Mouse (Mus musculus): ENCODE results near the gene Dxo.
"Not testable (repeated sequence)": the region's sequence is repeated elsewhere in the genome, so short reads cannot be mapped to it uniquely, and the experiment has no call there.

The Dxo gene

GRCm38 (mm10) chr17:34804871-34805562, 31.8 kb upstream of the Dxo start:
- TF ChIP-seq CTCF (conservative IDR thresholded peaks at IDR 0.05; ENCODE audit: low read length) (peak; percentile 63), NANOG (IDR thresholded peaks at IDR 0.05; ENCODE audit: borderline replicate concordance, low read length) (no peak)
- Histone ChIP-seq H3K27me3 (ENCODE audit: insufficient read depth, low read length) (peaks cover 12% of the 10 kb centered on the region; the same call in 1 of the 2 replicates), H3K36me3 (ENCODE audit: insufficient read depth, low read length) (no peaks in the 10 kb centered on the region), H3K4me3 (replicated peaks; ENCODE audit: low read length) (no peak overlapping the region), H3K9me3 (ENCODE audit: low read length) (peaks cover 7% of the 10 kb centered on the region), H3K4me1 (replicated peaks; ENCODE audit: low read depth, low read length) (no peaks in the 10 kb centered on the region)

- no peak for TF ChIP-seq NANOG (IDR thresholded peaks at IDR 0.05; ENCODE audit: borderline replicate concordance, low read length)
- TF ChIP-seq POU5F1 (IDR thresholded peaks at IDR 0.05; ENCODE audit: borderline replicate concordance, low read length): no peak
- no peak for TF ChIP-seq CTCF (conservative IDR thresholded peaks at IDR 0.05; ENCODE audit: low read length)
These were observed 29.6 kb upstream of the Dxo start for GRCm38 (mm10) chr17:34807176-34807575.

GRCm38 (mm10) chr17:34808599-34809205, 28.1 kb upstream of the Dxo start:
- H3K9me3 ChIP-seq (ENCODE audit: low read length): peaks cover 7% of the 10 kb centered on the region
- no peaks in the 10 kb centered on the region for H3K36me3 ChIP-seq (ENCODE audit: insufficient read depth, low read length)
- H3K27me3 ChIP-seq (ENCODE audit: insufficient read depth, low read length): 0 out of 2 replicates have a peak, but pooled peaks cover 5% of the 10 kb centered on the region
- H3K4me1 ChIP-seq (replicated peaks; ENCODE audit: low read depth, low read length): peaks cover 11% of the 10 kb centered on the region
- TF ChIP-seq CTCF (conservative IDR thresholded peaks at IDR 0.05; ENCODE audit: low read length): no peak
- no peak for TF ChIP-seq NANOG (IDR thresholded peaks at IDR 0.05; ENCODE audit: borderline replicate concordance, low read length)
- no peak for TF ChIP-seq POU5F1 (IDR thresholded peaks at IDR 0.05; ENCODE audit: borderline replicate concordance, low read length)
- H3K4me3 ChIP-seq (replicated peaks; ENCODE audit: low read length): no peak overlapping the region

More at GRCm38 (mm10) chr17:34807176-34807575, 29.6 kb upstream of the Dxo start:
- Histone ChIP-seq H3K4me1 (replicated peaks; ENCODE audit: low read depth, low read length) (peaks cover 8% of the 10 kb centered on the region), H3K9me3 (ENCODE audit: low read length) (peaks cover 7% of the 10 kb centered on the region), H3K27me3 (ENCODE audit: insufficient read depth, low read length) (0 out of 2 replicates have a peak, but pooled peaks cover 7% of the 10 kb centered on the region), H3K4me3 (replicated peaks; ENCODE audit: low read length) (no peak overlapping the region), H3K36me3 (ENCODE audit: insufficient read depth, low read length) (no peaks in the 10 kb centered on the region)

- H3K36me3 ChIP-seq (ENCODE audit: insufficient read depth, low read length); H3K9me3 ChIP-seq (ENCODE audit: low read length); H3K4me3 ChIP-seq (replicated peaks; ENCODE audit: low read length); H3K27me3 ChIP-seq (ENCODE audit: insufficient read depth, low read length): not testable (repeated sequence)
- H3K4me1 ChIP-seq (replicated peaks; ENCODE audit: low read depth, low read length): peaks cover 11% of the 10 kb centered on the region
These were observed 26.4 kb upstream of the Dxo start for GRCm38 (mm10) chr17:34810411-34810810.

- H3K4me1 ChIP-seq (replicated peaks; ENCODE audit: low read depth, low read length): peaks cover 11% of the 10 kb centered on the region
- H3K4me3 ChIP-seq (replicated peaks; ENCODE audit: low read length); H3K36me3 ChIP-seq (ENCODE audit: insufficient read depth, low read length); H3K27me3 ChIP-seq (ENCODE audit: insufficient read depth, low read length); H3K9me3 ChIP-seq (ENCODE audit: low read length): not testable (repeated sequence)
These were observed 26.0 kb upstream of the Dxo start for GRCm38 (mm10) chr17:34810811-34811210.

- Histone ChIP-seq H3K9me3 (ENCODE audit: low read length) (no peaks in the 10 kb centered on the region), H3K27me3 (ENCODE audit: insufficient read depth, low read length) (0 out of 2 replicates have a peak, but pooled peaks cover 5% of the 10 kb centered on the region), H3K36me3 (ENCODE audit: insufficient read depth, low read length) (no peaks in the 10 kb centered on the region), H3K4me3 (replicated peaks; ENCODE audit: low read length) (no peak overlapping the region), H3K4me1 (replicated peaks; ENCODE audit: low read depth, low read length) (peaks cover 11% of the 10 kb centered on the region)
- TF ChIP-seq POU5F1 (IDR thresholded peaks at IDR 0.05; ENCODE audit: borderline replicate concordance, low read length) (no peak), CTCF (conservative IDR thresholded peaks at IDR 0.05; ENCODE audit: low read length) (no peak), NANOG (IDR thresholded peaks at IDR 0.05; ENCODE audit: borderline replicate concordance, low read length) (no peak)
These were observed 25.5 kb upstream of the Dxo start for GRCm38 (mm10) chr17:34811275-34811674.

- peak; percentile 83 for TF ChIP-seq CTCF (conservative IDR thresholded peaks at IDR 0.05; ENCODE audit: low read length)
- H3K27me3 ChIP-seq (ENCODE audit: insufficient read depth, low read length); H3K9me3 ChIP-seq (ENCODE audit: low read length); H3K4me3 ChIP-seq (replicated peaks; ENCODE audit: low read length); H3K36me3 ChIP-seq (ENCODE audit: insufficient read depth, low read length): not testable (repeated sequence)
- peaks cover 11% of the 10 kb centered on the region for H3K4me1 ChIP-seq (replicated peaks; ENCODE audit: low read depth, low read length)
These were observed 23.1 kb upstream of the Dxo start for GRCm38 (mm10) chr17:34813747-34814146.

GRCm38 (mm10) chr17:34814818-34815370, 21.9 kb upstream of the Dxo start:
- Histone ChIP-seq H3K9me3 (ENCODE audit: low read length) (no peaks in the 10 kb centered on the region), H3K4me1 (replicated peaks; ENCODE audit: low read depth, low read length) (peaks cover 11% of the 10 kb centered on the region), H3K36me3 (ENCODE audit: insufficient read depth, low read length) (no peaks in the 10 kb centered on the region), H3K27me3 (ENCODE audit: insufficient read depth, low read length) (peaks cover 6% of the 10 kb centered on the region; the same call in 1 of the 2 replicates), H3K4me3 (replicated peaks; ENCODE audit: low read length) (no peak overlapping the region)
- TF ChIP-seq NANOG (IDR thresholded peaks at IDR 0.05; ENCODE audit: borderline replicate concordance, low read length) (no peak), POU5F1 (IDR thresholded peaks at IDR 0.05; ENCODE audit: borderline replicate concordance, low read length) (no peak), CTCF (conservative IDR thresholded peaks at IDR 0.05; ENCODE audit: low read length) (no peak)

GRCm38 (mm10) chr17:34830776-34831175, 6.0 kb upstream of the Dxo start:
- H3K4me1 ChIP-seq (replicated peaks; ENCODE audit: low read depth, low read length); H3K27me3 ChIP-seq (ENCODE audit: insufficient read depth, low read length); H3K4me3 ChIP-seq (replicated peaks; ENCODE audit: low read length): not testable (repeated sequence)
- Histone ChIP-seq H3K9me3 (ENCODE audit: low read length) (peaks cover 17% of the 10 kb centered on the region), H3K36me3 (ENCODE audit: insufficient read depth, low read length) (peaks cover 84% of the 10 kb centered on the region)

All from E14TG2a.4 (cell line).